Mouse (Mus musculus) embryonic fibroblast, embryonic 13.5 days (primary cell): ENCODE data around the gene Osbp2.

Experiments
- CTCF ChIP-seq: IDR thresholded peaks from 2 replicates; pipeline ENCODE4 v1.5.1; 2011; ENCODE audit warnings: mild to moderate bottlenecking, control low read depth, low read length, moderate library complexity, borderline replicate concordance; ENCODE audit not compliant: insufficient read depth
- POLR2A ChIP-seq: IDR thresholded peaks from 2 replicates; pipeline ENCODE4 v1.6.1; 2011; ENCODE audit warnings: low read depth, mild to moderate bottlenecking, control low read depth, low read length, moderate library complexity

GRCm38 (mm10) chr11:3697441-3697840 is 166.3 kb downstream of the Osbp2 start:
- TF ChIP-seq CTCF, result no peak
- TF ChIP-seq POLR2A, result no peak
